Mouse (Mus musculus) heart, embryonic 13.5 days (tissue): ENCODE data around the gene Itga8. TPM values are rescaled to one million over a fixed set of nuclear protein-coding genes. Genes with fewer than 3 reads are reported as not detected.

Experiments
- ATAC-seq: fragments of 200-750 bp; cut with Nextera tagmentation; 2 replicates; pipeline ENCODE4 v1.8.0; 2017; ENCODE audit warnings: moderate TSS enrichment; ENCODE audit not compliant: insufficient number of reproducible peaks, low FRiP score, low TSS enrichment; ENCODE audit errors: extremely low read depth
- H3K27ac ChIP-seq: fragments of 300-500 bp; sonication (generic); replicated peaks from 2 replicates; pipeline ENCODE4 v1.5.1; 2015; ENCODE audit warnings: moderate library complexity, mild to moderate bottlenecking, inconsistent platforms
- H3K27me3 ChIP-seq: fragments of 300-500 bp; sonication (generic); replicated peaks from 2 replicates; pipeline ENCODE4 v1.6.1; 2015; ENCODE audit warnings: mild to moderate bottlenecking, inconsistent platforms
- H3K36me3 ChIP-seq: fragments of 300-500 bp; sonication (generic); 2 replicates; pipeline ENCODE4 v1.6.1; 2015; ENCODE audit warnings: mild to moderate bottlenecking, inconsistent platforms
- H3K4me1 ChIP-seq: fragments of 300-500 bp; sonication (generic); 2 replicates; pipeline ENCODE4 v1.6.1; 2015; ENCODE audit warnings: inconsistent platforms
- H3K4me2 ChIP-seq: fragments of 300-500 bp; sonication (generic); 2 replicates; pipeline ENCODE4 v1.6.1; 2015; ENCODE audit warnings: inconsistent platforms, mild to moderate bottlenecking, moderate library complexity
- H3K4me3 ChIP-seq: fragments of 300-500 bp; sonication (generic); 2 replicates; pipeline ENCODE4 v1.5.1; 2015; ENCODE audit warnings: moderate library complexity, mild to moderate bottlenecking, inconsistent platforms
- H3K9ac ChIP-seq: fragments of 300-500 bp; sonication (generic); 2 replicates; pipeline ENCODE4 v1.6.1; 2015; ENCODE audit warnings: inconsistent platforms, mild to moderate bottlenecking, moderate library complexity
- H3K9me3 ChIP-seq: fragments of 300-500 bp; sonication (generic); 2 replicates; pipeline ENCODE4 v1.6.1; 2016; ENCODE audit warnings: inconsistent platforms
- WGBS: fragments of 180-500 bp; shearing (Covaris S2); methylation state at CpG from one replicate; pipeline ENCODE4 v1.1.7; 2015; ENCODE audit warnings: mixed read lengths; 5-methylcytosine and 5-hydroxymethylcytosine counted together
- polyA plus RNA-seq: library from polyadenylated mRNA; unstranded; fragments of >200 nt; fragmentation: Nextera tagmentation; extraction: Ambion mirVana; gene quantifications from 2 replicates; pipeline ENCODE4 v1.2.1, GENCODE M21; 2015

Gene Itga8
- polyA plus RNA-seq, 1 experiment from 2014 or later, result 10.8 TPM

DNA sequence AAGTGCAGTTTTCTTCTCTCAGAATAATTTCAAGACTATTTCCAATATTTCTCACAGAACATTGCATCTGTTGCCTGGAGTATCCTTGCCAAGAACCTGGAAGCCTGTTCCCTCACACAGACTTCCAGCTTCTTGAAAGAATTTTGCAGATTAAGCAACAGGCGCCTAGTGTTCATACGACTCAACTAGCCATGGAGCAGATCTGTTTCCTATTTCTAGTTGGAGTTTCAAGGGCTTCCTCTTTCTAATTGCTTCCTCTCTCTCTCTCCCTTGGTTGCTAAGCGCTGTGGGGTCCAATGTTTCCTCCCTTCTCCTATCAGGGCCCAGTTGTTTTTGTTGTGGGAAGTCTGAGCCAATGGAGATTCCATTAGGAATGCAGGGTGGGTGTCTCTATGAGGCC lies 7.7 kb downstream of the Itga8 start:
- 44% methylated on average over 3 of the region's 3 CpGs for WGBS
- peaks cover 7% of the 10 kb centered on the region for H3K4me1 ChIP-seq
- H3K27me3 ChIP-seq, result no peaks in the 10 kb centered on the region; the same call in 1 of the 2 replicates
- ATAC-seq, result no peak
- no peak overlapping the region for H3K4me2 ChIP-seq
- H3K4me3 ChIP-seq, result no peak overlapping the region
- 0 out of 2 replicates have a peak overlapping the region, but pooled peaks have one; percentile 15 for H3K27ac ChIP-seq
- no peak overlapping the region for H3K9ac ChIP-seq
- no peaks in the 10 kb centered on the region for H3K36me3 ChIP-seq
- no peaks in the 10 kb centered on the region for H3K9me3 ChIP-seq

DNA sequence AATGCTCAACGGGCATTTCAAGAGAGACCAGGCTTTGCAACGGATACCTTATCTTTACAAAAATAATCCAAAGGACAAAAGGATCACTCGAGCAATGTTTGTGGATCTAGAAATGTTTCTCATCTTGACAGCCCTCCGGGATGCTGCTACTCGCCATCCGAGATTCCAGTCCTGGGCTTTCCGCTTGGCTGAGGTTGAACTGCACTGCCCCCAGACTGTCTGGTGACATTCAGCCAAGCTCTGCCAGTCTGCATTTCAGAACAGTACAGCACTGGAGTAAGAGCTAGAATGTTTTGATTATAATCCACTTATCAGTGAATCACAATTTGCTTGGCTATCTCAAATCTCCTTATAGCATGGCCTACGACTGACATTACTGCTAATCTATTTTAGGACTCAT lies 8.3 kb downstream of the Itga8 start:
- H3K27ac ChIP-seq, result no peak overlapping the region
- H3K27me3 ChIP-seq, result no peaks in the 10 kb centered on the region
- 44% methylated on average over 8 of the region's 8 CpGs for WGBS
- no peaks in the 10 kb centered on the region for H3K36me3 ChIP-seq
- H3K4me2 ChIP-seq, result no peak overlapping the region
- peaks cover 7% of the 10 kb centered on the region for H3K4me1 ChIP-seq
- no peaks in the 10 kb centered on the region for H3K9me3 ChIP-seq
- no peak overlapping the region for H3K9ac ChIP-seq
- H3K4me3 ChIP-seq, result no peak overlapping the region
- no peak for ATAC-seq

DNA sequence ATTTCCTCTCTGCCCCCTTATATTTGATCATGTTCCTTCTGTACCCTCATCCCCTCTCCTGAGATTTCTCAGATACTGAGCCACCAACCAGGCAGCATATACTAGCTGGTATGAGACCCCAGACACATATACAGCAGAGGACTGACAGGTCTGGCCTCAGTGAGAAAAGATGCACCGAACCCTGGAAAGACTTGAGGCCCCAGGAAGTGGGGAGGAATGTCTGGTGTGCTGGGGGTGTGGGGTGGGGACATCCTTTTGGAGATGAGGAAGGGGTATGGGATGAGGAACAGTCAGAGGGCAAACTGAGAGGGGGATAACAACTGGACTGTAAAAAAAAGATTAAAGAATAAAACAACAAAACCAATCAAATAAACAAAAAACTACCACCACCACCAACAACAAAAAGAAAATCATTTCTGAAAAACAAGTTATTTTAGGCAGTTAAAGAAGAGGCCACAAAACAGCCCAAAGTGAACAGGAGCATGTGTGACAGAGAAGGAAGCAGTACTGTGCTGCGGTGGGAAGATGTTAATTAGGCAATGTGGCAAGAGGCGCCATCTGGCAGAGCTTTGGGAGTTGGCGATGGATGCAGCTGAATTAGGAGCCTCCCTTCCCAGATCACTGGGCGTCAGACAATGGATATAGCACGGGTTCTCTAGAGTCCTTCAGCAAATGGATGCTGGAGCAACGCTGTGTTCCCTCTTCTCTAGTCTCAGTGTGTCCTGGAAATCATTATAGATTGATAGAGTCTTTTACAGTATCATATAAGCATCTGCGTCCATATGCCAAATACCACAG lies 9.5 kb downstream of the Itga8 start:
- no peaks in the 10 kb centered on the region for H3K9me3 ChIP-seq
- H3K27me3 ChIP-seq, result no peaks in the 10 kb centered on the region
- no peak for ATAC-seq
- H3K4me1 ChIP-seq, result peaks cover 7% of the 10 kb centered on the region
- no peak overlapping the region for H3K4me3 ChIP-seq
- no peak overlapping the region for H3K9ac ChIP-seq
- no peak overlapping the region for H3K4me2 ChIP-seq
- 60% methylated on average over 8 of the region's 8 CpGs for whole genome bisulfite sequencing
- H3K27ac ChIP-seq, result no peak overlapping the region
- no peaks in the 10 kb centered on the region for H3K36me3 ChIP-seq

GRCm38 (mm10) chr2:12290235-12290634 lies 11.5 kb downstream of the Itga8 start:
- WGBS, result 73% methylated on average over 3 of the region's 3 CpGs
- Histone ChIP-seq H3K36me3 (no peaks in the 10 kb centered on the region), H3K9me3 (no peaks in the 10 kb centered on the region), H3K4me1 (peaks cover 7% of the 10 kb centered on the region), H3K4me2 (no peak overlapping the region), H3K27ac (no peak overlapping the region), H3K4me3 (no peak overlapping the region), H3K27me3 (no peaks in the 10 kb centered on the region), H3K9ac (no peak overlapping the region)
- no peak for ATAC-seq

GRCm38 (mm10) chr2:12287831-12288230 lies 13.9 kb downstream of the Itga8 start:
- no peak overlapping the region for H3K4me3 ChIP-seq
- ATAC-seq, result no peak
- H3K9ac ChIP-seq, result no peak overlapping the region
- H3K4me2 ChIP-seq, result no peak overlapping the region
- no peaks in the 10 kb centered on the region for H3K27me3 ChIP-seq
- no peaks in the 10 kb centered on the region for H3K9me3 ChIP-seq
- no peak overlapping the region for H3K27ac ChIP-seq
- no peaks in the 10 kb centered on the region for H3K4me1 ChIP-seq
- 72% methylated on average over 3 of the region's 3 CpGs for WGBS
- H3K36me3 ChIP-seq, result no peaks in the 10 kb centered on the region

GRCm38 (mm10) chr2:12280664-12281063 lies 21.1 kb downstream of the Itga8 start:
- H3K27me3 ChIP-seq, result no peaks in the 10 kb centered on the region
- no peak overlapping the region for H3K4me2 ChIP-seq
- H3K9ac ChIP-seq, result no peak overlapping the region
- H3K27ac ChIP-seq, result no peak overlapping the region
- no peaks in the 10 kb centered on the region for H3K4me1 ChIP-seq
- no peaks in the 10 kb centered on the region for H3K9me3 ChIP-seq
- WGBS, result 52% methylated on average over 1 of the region's 1 CpGs
- no peak for ATAC-seq
- no peak overlapping the region for H3K4me3 ChIP-seq
- H3K36me3 ChIP-seq, result no peaks in the 10 kb centered on the region

DNA sequence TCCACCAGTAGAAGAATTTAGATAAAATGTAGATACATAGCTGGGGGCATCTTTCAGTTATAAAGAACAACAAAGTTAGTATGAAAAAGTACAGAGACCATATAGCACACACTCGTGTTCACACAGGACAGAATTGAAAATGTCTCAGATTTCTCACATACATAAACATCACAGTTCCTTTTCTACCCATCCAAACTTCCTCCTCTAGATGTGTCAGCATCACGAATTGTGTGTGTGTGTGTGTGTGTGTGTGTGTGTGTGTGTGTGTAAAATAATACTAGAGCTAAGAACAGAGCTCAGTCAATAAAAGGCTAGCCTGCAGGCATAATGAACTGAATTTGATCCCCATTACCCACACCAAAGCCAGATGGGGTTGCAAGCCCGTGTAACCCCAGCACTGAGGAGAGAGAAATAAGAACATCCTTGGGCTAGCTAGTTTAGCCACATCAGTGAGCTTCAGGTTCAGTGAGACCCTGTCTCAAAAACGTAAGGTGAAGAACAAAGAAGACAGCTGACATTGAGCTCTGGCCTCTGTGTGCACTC lies 22.6 kb downstream of the Itga8 start:
- Histone ChIP-seq H3K27me3 (no peaks in the 10 kb centered on the region), H3K27ac (no peak overlapping the region), H3K4me1 (no peaks in the 10 kb centered on the region), H3K4me3 (no peak overlapping the region), H3K9ac (no peak overlapping the region), H3K36me3 (no peaks in the 10 kb centered on the region), H3K4me2 (no peak overlapping the region), H3K9me3 (no peaks in the 10 kb centered on the region)
- no peak for ATAC-seq
- 60% methylated on average over 4 of the region's 4 CpGs for WGBS

DNA sequence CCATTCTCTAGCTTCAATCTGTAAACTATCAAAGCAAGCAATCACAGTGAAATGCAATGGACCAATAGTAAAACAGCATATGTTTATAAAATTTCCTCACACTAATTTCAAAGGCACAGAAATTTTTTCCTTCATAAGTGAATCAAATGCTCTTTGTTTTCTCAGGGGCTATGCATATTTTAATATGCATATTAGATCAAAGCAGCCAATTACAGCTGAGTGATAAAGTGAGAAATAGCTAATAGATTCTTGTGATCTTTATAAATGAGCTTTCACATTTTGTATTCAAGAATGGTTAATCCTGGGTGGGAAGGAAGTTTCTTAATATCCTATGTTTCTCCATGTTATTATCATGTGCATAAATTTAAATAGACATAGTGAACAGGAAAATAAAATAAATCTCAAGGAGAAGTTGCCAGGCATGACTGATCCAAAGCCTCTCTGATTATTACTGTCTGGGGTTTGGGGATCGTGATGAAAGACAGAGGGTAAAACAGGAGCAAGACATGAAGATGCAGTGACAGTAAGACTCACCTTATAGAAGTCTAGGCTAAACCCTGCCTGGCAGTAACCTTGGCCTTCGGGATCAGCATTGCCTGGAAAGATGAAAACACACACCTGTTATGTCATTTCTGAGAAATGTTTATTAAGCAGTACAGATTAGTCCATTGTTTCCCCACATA lies 44.9 kb downstream of the Itga8 start:
- no peak overlapping the region for H3K9ac ChIP-seq
- ATAC-seq, result no peak
- no peaks in the 10 kb centered on the region for H3K4me1 ChIP-seq
- H3K9me3 ChIP-seq, result no peaks in the 10 kb centered on the region
- no peak overlapping the region for H3K4me3 ChIP-seq
- no peak overlapping the region for H3K27ac ChIP-seq
- WGBS, result 80% methylated on average over 2 of the region's 2 CpGs
- no peak overlapping the region for H3K4me2 ChIP-seq
- H3K27me3 ChIP-seq, result no peaks in the 10 kb centered on the region
- H3K36me3 ChIP-seq, result peaks cover 4% of the 10 kb centered on the region; the same call in 1 of the 2 replicates

GRCm38 (mm10) chr2:12255901-12256300 lies 45.8 kb downstream of the Itga8 start:
- H3K4me3 ChIP-seq, result no peak overlapping the region
- H3K9me3 ChIP-seq, result no peaks in the 10 kb centered on the region
- ATAC-seq, result no peak
- no peaks in the 10 kb centered on the region for H3K27me3 ChIP-seq
- no peaks in the 10 kb centered on the region for H3K4me1 ChIP-seq
- 79% methylated on average over 2 of the region's 2 CpGs for WGBS
- H3K27ac ChIP-seq, result no peak overlapping the region
- H3K9ac ChIP-seq, result no peak overlapping the region
- peaks cover 4% of the 10 kb centered on the region; the same call in 1 of the 2 replicates for H3K36me3 ChIP-seq
- H3K4me2 ChIP-seq, result no peak overlapping the region

- no peak overlapping the region for H3K4me3 ChIP-seq
- no peak for ATAC-seq
- H3K9me3 ChIP-seq, result no peaks in the 10 kb centered on the region
- no peaks in the 10 kb centered on the region for H3K4me1 ChIP-seq
- no peak overlapping the region for H3K4me2 ChIP-seq
- no peak overlapping the region for H3K9ac ChIP-seq
- H3K27me3 ChIP-seq, result no peaks in the 10 kb centered on the region
- WGBS, result 78% methylated on average over 3 of the region's 3 CpGs
- H3K27ac ChIP-seq, result no peak overlapping the region
- H3K36me3 ChIP-seq, result no peaks in the 10 kb centered on the region
Observed at GRCm38 (mm10) chr2:12235345-12235744, 66.4 kb downstream of the Itga8 start.

DNA sequence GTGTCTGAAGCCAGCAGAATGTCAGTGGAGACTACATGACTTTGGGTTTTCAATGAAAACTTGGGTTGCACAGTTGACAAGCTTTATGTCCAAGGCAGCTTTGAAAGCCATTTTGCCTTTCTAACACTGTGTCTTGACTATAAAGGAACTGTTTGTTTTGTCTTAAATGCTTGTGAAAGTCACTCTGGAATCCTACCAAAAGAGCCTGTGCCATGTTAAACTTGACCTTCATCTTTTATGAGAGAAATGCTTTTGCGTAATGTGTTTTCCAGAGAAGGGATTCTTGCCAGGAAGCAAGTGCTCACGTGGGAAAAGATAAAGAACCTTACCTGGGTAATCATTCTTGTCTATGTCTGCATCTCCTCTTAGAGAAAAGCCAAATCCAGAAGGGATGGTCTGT lies 72.0 kb downstream of the Itga8 start:
- no peaks in the 10 kb centered on the region for H3K27me3 ChIP-seq
- no peaks in the 10 kb centered on the region for H3K36me3 ChIP-seq
- no peak overlapping the region for H3K27ac ChIP-seq
- H3K4me3 ChIP-seq, result no peak overlapping the region
- no peaks in the 10 kb centered on the region for H3K9me3 ChIP-seq
- peaks cover 14% of the 10 kb centered on the region for H3K4me1 ChIP-seq
- no peak overlapping the region for H3K4me2 ChIP-seq
- no peak for ATAC-seq
- WGBS, result 76% methylated on average over 2 of the region's 2 CpGs
- no peak overlapping the region for H3K9ac ChIP-seq
